Mouse (Mus musculus): ENCODE data around the gene Pih1d3. TPM values are rescaled to one million over a fixed set of nuclear protein-coding genes. Genes with fewer than 3 reads are reported as not detected.
A peak's percentile ranks its signal among the peaks of the same experiment; 100 is the strongest.

Pih1d3 gene
- total RNA-seq (2014; fragmentation: Nextera tagmentation): not detected in 2 replicates
- not detected in 2 replicates for total RNA-seq (2017)

GRCm38 (mm10) chr1:31222564-31222963, at the start of gene Pih1d3, which contains the start of gene 4931428L18Rik:
Gene Pih1d3, plus strand, starts transcription at chr1:31222838.
Gene 4931428L18Rik, minus strand, starts transcription at chr1:31222684.
- ATAC-seq (replicated peaks; ENCODE audit: low FRiP score, low TSS enrichment, poor library complexity, severe bottlenecking): no peak

GRCm38 (mm10) chr1:31175401-31175800, 47.2 kb upstream of the Pih1d3 start:
- ATAC-seq (replicated peaks; ENCODE audit: low FRiP score, low TSS enrichment, poor library complexity, severe bottlenecking): no peak

- ATAC-seq (replicated peaks; ENCODE audit: low FRiP score, low TSS enrichment, poor library complexity, severe bottlenecking): no peak
These were observed 46.5 kb upstream of the Pih1d3 start, which contains the start of gene Lgsn for GRCm38 (mm10) chr1:31176101-31176500. Gene Lgsn, plus strand, starts transcription at chr1:31176401.

- no peak for ATAC-seq (replicated peaks; ENCODE audit: low FRiP score, low TSS enrichment, poor library complexity, severe bottlenecking)
These were observed 44.4 kb upstream of the Pih1d3 start for GRCm38 (mm10) chr1:31178264-31178663.

- ATAC-seq (replicated peaks; ENCODE audit: low FRiP score, low TSS enrichment, poor library complexity, severe bottlenecking): no peak
These were observed 32.3 kb upstream of the Pih1d3 start for GRCm38 (mm10) chr1:31190237-31190866.

GRCm38 (mm10) chr1:31195633-31196032, 27.0 kb upstream of the Pih1d3 start:
- no peak for ATAC-seq (replicated peaks; ENCODE audit: low FRiP score, low TSS enrichment, poor library complexity, severe bottlenecking)

GRCm38 (mm10) chr1:31196959-31197358, 25.7 kb upstream of the Pih1d3 start:
- ATAC-seq (replicated peaks; ENCODE audit: low FRiP score, low TSS enrichment, poor library complexity, severe bottlenecking): no peak

- ATAC-seq (replicated peaks; ENCODE audit: low FRiP score, low TSS enrichment, poor library complexity, severe bottlenecking): no peak
These were observed 18.9 kb upstream of the Pih1d3 start for GRCm38 (mm10) chr1:31203771-31204170.

GRCm38 (mm10) chr1:31205346-31205745, 17.3 kb upstream of the Pih1d3 start:
- ATAC-seq (replicated peaks; ENCODE audit: low FRiP score, low TSS enrichment, poor library complexity, severe bottlenecking): no peak

- ATAC-seq (replicated peaks; ENCODE audit: low FRiP score, low TSS enrichment, poor library complexity, severe bottlenecking): no peak
These were observed 16.9 kb upstream of the Pih1d3 start for GRCm38 (mm10) chr1:31205770-31206169.

- ATAC-seq (replicated peaks; ENCODE audit: low FRiP score, low TSS enrichment, poor library complexity, severe bottlenecking): peak; percentile 74; the same call in 1 of the 2 replicates
These were observed 12.5 kb upstream of the Pih1d3 start for GRCm38 (mm10) chr1:31210144-31210543.

GRCm38 (mm10) chr1:31214831-31215230, 7.8 kb upstream of the Pih1d3 start:
- no peak for ATAC-seq (replicated peaks; ENCODE audit: low FRiP score, low TSS enrichment, poor library complexity, severe bottlenecking)

- ATAC-seq (replicated peaks; ENCODE audit: low FRiP score, low TSS enrichment, poor library complexity, severe bottlenecking): no peak
These were observed 1.9 kb upstream of the Pih1d3 start for GRCm38 (mm10) chr1:31220599-31221250.

- ATAC-seq (replicated peaks; ENCODE audit: low FRiP score, low TSS enrichment, poor library complexity, severe bottlenecking): no peak
These were observed 10.8 kb downstream of the Pih1d3 start for GRCm38 (mm10) chr1:31233319-31234036.

GRCm38 (mm10) chr1:31260218-31260923, 37.7 kb downstream of the Pih1d3 start:
- no peak for ATAC-seq (replicated peaks; ENCODE audit: low FRiP score, low TSS enrichment, poor library complexity, severe bottlenecking)

Other genes starting within 250 kb of the Pih1d3 start
- gene AC153137.1, start 244.9 kb upstream of the Pih1d3 start, total RNA-seq (2014; fragmentation: Nextera tagmentation): not detected in 2 replicates
- gene AC153137.1, start 244.9 kb upstream of the Pih1d3 start, total RNA-seq (2017): not detected in 2 replicates
- gene Lgsn, start 46.4 kb upstream of the Pih1d3 start, total RNA-seq (2014; fragmentation: Nextera tagmentation): not detected in 2 replicates
- not detected in 2 replicates for gene Lgsn, start 46.4 kb upstream of the Pih1d3 start, total RNA-seq (2017)
- not detected in 2 replicates for gene 4931428L18Rik, start 154 bp upstream of the Pih1d3 start, total RNA-seq (2014; fragmentation: Nextera tagmentation)
- gene 4931428L18Rik, start 154 bp upstream of the Pih1d3 start, total RNA-seq (2017): not detected in 2 replicates

Data from megakaryocyte-erythroid progenitor cell, adult 5-6 weeks (primary cell).